Mouse (Mus musculus): ENCODE results near the gene Olfr270. TPM values are rescaled to one million over a fixed set of nuclear protein-coding genes. Genes with fewer than 3 reads are reported as not detected.

Gene Olfr270
- not detected for total RNA-seq (2021)
- long read RNA-seq, experiment 1 = 0 reads
- long read RNA-seq, experiment 2 = 0 reads

GRCm38 (mm10) chr4:52964247-52964646 is at the start of gene Olfr270:
Olfr270 (plus strand) TSS chr4:52964547.
- DNase-seq (ENCODE audit: low spot score in 2 of 2) = no peak

- no peak for DNase-seq (ENCODE audit: low spot score in 2 of 2)
Measured at GRCm38 (mm10) chr4:52916659-52917310, 47.6 kb upstream of the Olfr270 start.

- no peak for DNase-seq (ENCODE audit: low spot score in 2 of 2)
Measured at GRCm38 (mm10) chr4:52917311-52917688, 47.0 kb upstream of the Olfr270 start.

GRCm38 (mm10) chr4:52919078-52919477 is 45.3 kb upstream of the Olfr270 start, which contains the start of gene Olfr272:
Olfr272 (minus strand) TSS chr4:52919178.
- no peak for DNase-seq (ENCODE audit: low spot score in 2 of 2)

GRCm38 (mm10) chr4:52930480-52930879 is 33.9 kb upstream of the Olfr270 start:
- no peak for DNase-seq (ENCODE audit: low spot score in 2 of 2)

- DNase-seq (ENCODE audit: low spot score in 2 of 2) = no peak
Measured at GRCm38 (mm10) chr4:52946665-52947064, 17.7 kb upstream of the Olfr270 start.

GRCm38 (mm10) chr4:52949005-52949404 is 15.3 kb upstream of the Olfr270 start:
- no peak for DNase-seq (ENCODE audit: low spot score in 2 of 2)

- peak; percentile 50 to 72 for DNase-seq (ENCODE audit: low spot score in 2 of 2)
Measured at GRCm38 (mm10) chr4:52958693-52959092, 5.7 kb upstream of the Olfr270 start.

GRCm38 (mm10) chr4:52985216-52985615 is 20.9 kb downstream of the Olfr270 start:
- DNase-seq (ENCODE audit: low spot score in 2 of 2) = no peak

GRCm38 (mm10) chr4:52986266-52986665 is 21.9 kb downstream of the Olfr270 start:
- DNase-seq (ENCODE audit: low spot score in 2 of 2) = no peak

GRCm38 (mm10) chr4:52989248-52989647 is 24.9 kb downstream of the Olfr270 start, which contains the start of gene Nipsnap3a:
Nipsnap3a (plus strand) TSS chr4:52989272.
- DNase-seq (ENCODE audit: low spot score in 2 of 2) = no peak

- no peak for DNase-seq (ENCODE audit: low spot score in 2 of 2)
Measured at GRCm38 (mm10) chr4:52999449-52999848, 35.1 kb downstream of the Olfr270 start.

GRCm38 (mm10) chr4:53000154-53000553 is 35.8 kb downstream of the Olfr270 start:
- no peak for DNase-seq (ENCODE audit: low spot score in 2 of 2)

GRCm38 (mm10) chr4:53009183-53009582 is 44.8 kb downstream of the Olfr270 start:
- DNase-seq (ENCODE audit: low spot score in 2 of 2) = no peak

GRCm38 (mm10) chr4:53009871-53010270 is 45.5 kb downstream of the Olfr270 start:
- no peak for DNase-seq (ENCODE audit: low spot score in 2 of 2)

- DNase-seq (ENCODE audit: low spot score in 2 of 2) = peak; percentile 93 to 94
Measured at GRCm38 (mm10) chr4:53011732-53012361, 47.5 kb downstream of the Olfr270 start, which contains the start of gene Nipsnap3b. Nipsnap3b (plus strand) TSS chr4:53011880.

GRCm38 (mm10) chr4:53014421-53014820 is 50.1 kb downstream of the Olfr270 start:
- no peak for DNase-seq (ENCODE audit: low spot score in 2 of 2)

GRCm38 (mm10) chr4:53015024-53015423 is 50.7 kb downstream of the Olfr270 start:
- DNase-seq (ENCODE audit: low spot score in 2 of 2) = no peak

GRCm38 (mm10) chr4:53018392-53018791 is 54.0 kb downstream of the Olfr270 start:
- DNase-seq (ENCODE audit: low spot score in 2 of 2) = no peak
